Mouse (Mus musculus) olfactory bulb, adult 2 months (tissue): Measurements from ENCODE around the gene Vps36.

Experiments
- CTCF ChIP-seq: fragments of 200-500 bp; IDR thresholded peaks from 2 replicates; pipeline ENCODE4 v1.5.1; 2012; ENCODE audit warnings: low read depth, mild to moderate bottlenecking, low read length, moderate library complexity; ENCODE audit not compliant: insufficient read depth
- POLR2A ChIP-seq: fragments of 200-500 bp; IDR thresholded peaks from 2 replicates; pipeline ENCODE4 v1.6.1; 2012; ENCODE audit warnings: mild to moderate bottlenecking, low read depth, low read length, moderate library complexity; ENCODE audit not compliant: insufficient read depth

GRCm38 (mm10) chr8:22149643-22150344 is 42.8 kb upstream of the Vps36 start:
- no peak for TF ChIP-seq CTCF
- no peak for TF ChIP-seq POLR2A
